Mouse (Mus musculus): ENCODE measurements at regions not wholly inside any gene's neighbourhood (a gene's known extent, or its start where the extent isn't known, plus 50 kb on each side); places are given as distances from the start of the nearest gene placed in this dataset.
A peak's percentile ranks its signal among the peaks of the same experiment; 100 is the strongest.

GRCm38 (mm10) chr1:89207306-89207705, 137.1 kb downstream of the Sh3bp4 start:
- TF ChIP-seq POLR2A (IDR thresholded peaks at IDR 0.05; ENCODE audit: borderline replicate concordance, extremely low read depth, insufficient read depth, insufficient read length) = no peak
- ATAC-seq (ENCODE audit: low FRiP score, low read depth) (no peak), DNase-seq (ENCODE audit: low spot score) (peak; percentile 73)
- WGBS = 4% methylated on average over 1 of the region's 1 CpGs
- H3K4me1 ChIP-seq (ENCODE audit: control insufficient read depth, insufficient read depth, low read length) = no peaks in the 10 kb centered on the region
- no peaks in the 10 kb centered on the region for H3K27me3 ChIP-seq (ENCODE audit: control insufficient read depth, insufficient read depth, low read length)
- H3K9me3 ChIP-seq (ENCODE audit: control insufficient read depth, low read length) = no peaks in the 10 kb centered on the region
- no peak overlapping the region for H3K9ac ChIP-seq (ENCODE audit: low read depth, low read length, severe bottlenecking)
- H3K36me3 ChIP-seq (ENCODE audit: control insufficient read depth, insufficient read depth, low read length) = no peaks in the 10 kb centered on the region
- H3K4me2 ChIP-seq (replicated peaks; ENCODE audit: low read depth, low read length, severe bottlenecking) = no peak overlapping the region
- H3K4me3 ChIP-seq (replicated peaks; ENCODE audit: low read length) = no peak overlapping the region
- no peak overlapping the region for H3K27ac ChIP-seq (replicated peaks; ENCODE audit: low read depth, low read length)

GRCm38 (mm10) chr1:89211116-89211515, 140.9 kb downstream of the Sh3bp4 start:
- DNase-seq (ENCODE audit: low spot score) = no peak
- no peaks in the 10 kb centered on the region for H3K4me1 ChIP-seq (ENCODE audit: control insufficient read depth, insufficient read depth, low read length)
- no peak overlapping the region for H3K4me3 ChIP-seq (replicated peaks; ENCODE audit: low read length)
- H3K9ac ChIP-seq (ENCODE audit: low read depth, low read length, severe bottlenecking) = no peak overlapping the region
- no peak overlapping the region for H3K4me2 ChIP-seq (replicated peaks; ENCODE audit: low read depth, low read length, severe bottlenecking)
- H3K36me3 ChIP-seq (ENCODE audit: control insufficient read depth, insufficient read depth, low read length) = no peaks in the 10 kb centered on the region
- H3K27me3 ChIP-seq (ENCODE audit: control insufficient read depth, insufficient read depth, low read length) = no peaks in the 10 kb centered on the region
- no peak for TF ChIP-seq POLR2A (IDR thresholded peaks at IDR 0.05; ENCODE audit: borderline replicate concordance, extremely low read depth, insufficient read depth, insufficient read length)
- H3K27ac ChIP-seq (replicated peaks; ENCODE audit: low read depth, low read length) = no peak overlapping the region
- WGBS = 86% methylated on average over 6 of the region's 6 CpGs
- ATAC-seq (ENCODE audit: low FRiP score, low read depth) = no peak
- H3K9me3 ChIP-seq (ENCODE audit: control insufficient read depth, low read length) = no peaks in the 10 kb centered on the region

- 86% methylated on average over 5 of the region's 5 CpGs for WGBS
- no peak for TF ChIP-seq POLR2A (IDR thresholded peaks at IDR 0.05; ENCODE audit: borderline replicate concordance, extremely low read depth, insufficient read depth, insufficient read length)
- no peak for DNase-seq (ENCODE audit: low spot score)
- Histone ChIP-seq H3K4me2 (replicated peaks; ENCODE audit: low read depth, low read length, severe bottlenecking) (no peak overlapping the region), H3K36me3 (ENCODE audit: control insufficient read depth, insufficient read depth, low read length) (no peaks in the 10 kb centered on the region), H3K9me3 (ENCODE audit: control insufficient read depth, low read length) (no peaks in the 10 kb centered on the region), H3K27ac (replicated peaks; ENCODE audit: low read depth, low read length) (no peak overlapping the region), H3K9ac (ENCODE audit: low read depth, low read length, severe bottlenecking) (no peak overlapping the region), H3K4me3 (replicated peaks; ENCODE audit: low read length) (no peak overlapping the region), H3K27me3 (ENCODE audit: control insufficient read depth, insufficient read depth, low read length) (no peaks in the 10 kb centered on the region), H3K4me1 (ENCODE audit: control insufficient read depth, insufficient read depth, low read length) (0 out of 2 replicates have a peak, but pooled peaks cover 5% of the 10 kb centered on the region)
- no peak for ATAC-seq (ENCODE audit: low FRiP score, low read depth)
Measured at GRCm38 (mm10) chr1:89228426-89228825, 158.2 kb downstream of the Sh3bp4 start.

- no peak overlapping the region for H3K4me3 ChIP-seq (replicated peaks; ENCODE audit: low read length)
- ATAC-seq (ENCODE audit: low FRiP score, low read depth) = no peak
- WGBS = 80% methylated on average over 6 of the region's 6 CpGs
- no peak for DNase-seq (ENCODE audit: low spot score)
- no peak overlapping the region for H3K4me2 ChIP-seq (replicated peaks; ENCODE audit: low read depth, low read length, severe bottlenecking)
- no peaks in the 10 kb centered on the region for H3K27me3 ChIP-seq (ENCODE audit: control insufficient read depth, insufficient read depth, low read length)
- H3K27ac ChIP-seq (replicated peaks; ENCODE audit: low read depth, low read length) = no peak overlapping the region
- no peaks in the 10 kb centered on the region for H3K9me3 ChIP-seq (ENCODE audit: control insufficient read depth, low read length)
- TF ChIP-seq POLR2A (IDR thresholded peaks at IDR 0.05; ENCODE audit: borderline replicate concordance, extremely low read depth, insufficient read depth, insufficient read length) = no peak
- H3K9ac ChIP-seq (ENCODE audit: low read depth, low read length, severe bottlenecking) = no peak overlapping the region
- 0 out of 2 replicates have a peak, but pooled peaks cover 5% of the 10 kb centered on the region for H3K4me1 ChIP-seq (ENCODE audit: control insufficient read depth, insufficient read depth, low read length)
- no peaks in the 10 kb centered on the region for H3K36me3 ChIP-seq (ENCODE audit: control insufficient read depth, insufficient read depth, low read length)
Measured at GRCm38 (mm10) chr1:89231756-89232155, 161.5 kb downstream of the Sh3bp4 start.

- H3K9me3 ChIP-seq (ENCODE audit: control insufficient read depth, low read length) = no peaks in the 10 kb centered on the region
- H3K4me3 ChIP-seq (replicated peaks; ENCODE audit: low read length) = no peak overlapping the region
- no peak overlapping the region for H3K4me2 ChIP-seq (replicated peaks; ENCODE audit: low read depth, low read length, severe bottlenecking)
- whole genome bisulfite sequencing = 45% methylated on average over 5 of the region's 5 CpGs
- ATAC-seq (ENCODE audit: low FRiP score, low read depth) (no peak), DNase-seq (ENCODE audit: low spot score) (peak; percentile 12)
- no peak overlapping the region for H3K9ac ChIP-seq (ENCODE audit: low read depth, low read length, severe bottlenecking)
- TF ChIP-seq POLR2A (IDR thresholded peaks at IDR 0.05; ENCODE audit: borderline replicate concordance, extremely low read depth, insufficient read depth, insufficient read length) = no peak
- 0 out of 2 replicates have a peak, but pooled peaks cover 5% of the 10 kb centered on the region for H3K4me1 ChIP-seq (ENCODE audit: control insufficient read depth, insufficient read depth, low read length)
- no peak overlapping the region for H3K27ac ChIP-seq (replicated peaks; ENCODE audit: low read depth, low read length)
- no peaks in the 10 kb centered on the region for H3K36me3 ChIP-seq (ENCODE audit: control insufficient read depth, insufficient read depth, low read length)
- H3K27me3 ChIP-seq (ENCODE audit: control insufficient read depth, insufficient read depth, low read length) = no peaks in the 10 kb centered on the region
Measured at GRCm38 (mm10) chr1:89232391-89232790, 162.2 kb downstream of the Sh3bp4 start.

- ATAC-seq (ENCODE audit: low FRiP score, low read depth) = no peak
Measured at GRCm38 (mm10) chr1:89234895-89235294, 164.7 kb downstream of the Sh3bp4 start.

More at GRCm38 (mm10) chr1:89234895-89235294, 164.7 kb downstream of the Sh3bp4 start:
- 65% methylated on average over 8 of the region's 8 CpGs for WGBS
- no peak overlapping the region for H3K4me3 ChIP-seq (replicated peaks; ENCODE audit: low read length)
- H3K4me1 ChIP-seq (ENCODE audit: control insufficient read depth, insufficient read depth, low read length) = 0 out of 2 replicates have a peak, but pooled peaks cover 5% of the 10 kb centered on the region
- no peaks in the 10 kb centered on the region for H3K9me3 ChIP-seq (ENCODE audit: control insufficient read depth, low read length)
- no peak for TF ChIP-seq POLR2A (IDR thresholded peaks at IDR 0.05; ENCODE audit: borderline replicate concordance, extremely low read depth, insufficient read depth, insufficient read length)
- no peak for DNase-seq (ENCODE audit: low spot score)
- H3K9ac ChIP-seq (ENCODE audit: low read depth, low read length, severe bottlenecking) = no peak overlapping the region
- no peaks in the 10 kb centered on the region for H3K27me3 ChIP-seq (ENCODE audit: control insufficient read depth, insufficient read depth, low read length)
- no peak overlapping the region for H3K4me2 ChIP-seq (replicated peaks; ENCODE audit: low read depth, low read length, severe bottlenecking)
- no peaks in the 10 kb centered on the region for H3K36me3 ChIP-seq (ENCODE audit: control insufficient read depth, insufficient read depth, low read length)
- H3K27ac ChIP-seq (replicated peaks; ENCODE audit: low read depth, low read length) = no peak overlapping the region
